Mouse (Mus musculus): ENCODE measurements around the gene Cdrt4.

GRCm38 (mm10) chr11:62985075-62985474 lies 34.1 kb downstream of the Cdrt4 start:
- TF ChIP-seq CTCF (IDR thresholded peaks at IDR 0.05; ENCODE audit: control insufficient read depth, insufficient read depth, insufficient read length) = no peak
- no peak for TF ChIP-seq MAX (IDR thresholded peaks at IDR 0.05)
- TF ChIP-seq CEBPB (IDR thresholded peaks at IDR 0.05; ENCODE audit: low read depth) = no peak
- TF ChIP-seq USF1 (IDR thresholded peaks at IDR 0.05; ENCODE audit: low read depth) = no peak
- no peak for TF ChIP-seq MYOG (IDR thresholded peaks at IDR 0.05; ENCODE audit: control insufficient read depth, extremely low read depth, insufficient read length)
- TF ChIP-seq MYOD1 (IDR thresholded peaks at IDR 0.05; ENCODE audit: control insufficient read depth, insufficient read length, low read depth) = no peak

All from C2C12 (cell line).